Mouse (Mus musculus): ENCODE measurements around the gene Med12l. TPM values are rescaled to one million over a fixed set of nuclear protein-coding genes. Genes with fewer than 3 reads are reported as not detected.

Med12l gene
- total RNA-seq, 4 experiments from 2014 or later = 46.1 to 52.7 (median 49.1) TPM

DNA sequence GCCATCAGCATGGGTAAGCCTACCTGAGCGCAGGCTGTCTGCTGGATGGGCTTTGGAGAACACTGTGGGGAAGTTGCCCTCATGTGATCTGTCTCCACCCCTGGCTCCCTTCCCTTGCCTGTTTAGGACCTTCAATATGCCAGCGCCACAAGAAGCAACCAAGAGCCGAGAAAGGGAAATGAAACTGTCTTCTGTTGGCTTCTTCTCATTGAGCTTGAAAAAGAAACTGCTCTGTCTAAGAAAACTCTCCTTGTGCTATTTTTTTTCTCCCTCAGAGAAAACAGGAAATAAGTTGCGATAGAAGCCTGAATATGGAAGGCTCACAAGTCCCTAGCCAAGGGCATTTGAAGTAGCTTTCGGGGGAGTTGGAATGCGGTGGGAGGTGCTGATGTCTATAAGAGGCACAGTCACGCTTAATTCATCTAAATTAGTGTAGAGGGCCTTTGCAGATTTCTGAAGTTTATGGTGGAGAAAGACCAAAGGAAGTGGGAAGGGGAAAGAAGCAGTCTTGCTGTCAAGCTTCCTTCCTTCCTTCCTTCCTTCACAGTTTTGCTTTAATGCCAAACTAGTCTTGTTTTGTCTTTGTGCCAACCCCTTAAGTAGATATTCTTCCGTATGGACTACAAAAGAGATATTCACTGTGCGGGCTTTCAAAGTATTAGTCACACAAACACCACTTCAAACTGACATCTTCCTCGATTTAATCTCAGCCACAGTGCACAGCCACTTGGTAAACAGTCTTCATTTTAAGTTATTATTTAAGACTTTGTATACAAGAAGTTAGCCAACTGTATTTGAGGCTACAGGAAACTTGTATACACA is 223.3 kb downstream of the Med12l start:
- DNase-seq (ENCODE audit: low spot score in 2 of 2) = no peak

DNA sequence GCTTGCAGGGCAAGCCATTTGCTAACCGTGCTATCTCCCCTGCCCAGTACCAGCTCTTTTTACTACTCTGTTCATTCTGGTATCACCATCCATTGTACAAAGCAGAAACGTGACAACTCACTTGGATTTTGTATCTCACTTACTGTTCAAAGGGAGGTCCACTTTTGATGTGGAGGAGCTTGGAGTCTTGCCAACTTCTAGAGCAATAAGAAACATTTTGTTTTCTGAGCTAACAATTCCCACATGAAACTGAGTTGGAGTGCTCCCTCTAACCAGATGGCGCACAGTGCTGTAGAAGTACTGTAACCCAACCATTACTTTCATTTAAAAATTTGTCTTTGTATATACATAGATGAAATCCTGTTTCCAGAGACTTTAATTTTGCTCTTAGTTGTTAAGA is 225.3 kb downstream of the Med12l start:
- DNase-seq (ENCODE audit: low spot score in 2 of 2) = peak in 1 of 2 experiments; percentile 43

DNA sequence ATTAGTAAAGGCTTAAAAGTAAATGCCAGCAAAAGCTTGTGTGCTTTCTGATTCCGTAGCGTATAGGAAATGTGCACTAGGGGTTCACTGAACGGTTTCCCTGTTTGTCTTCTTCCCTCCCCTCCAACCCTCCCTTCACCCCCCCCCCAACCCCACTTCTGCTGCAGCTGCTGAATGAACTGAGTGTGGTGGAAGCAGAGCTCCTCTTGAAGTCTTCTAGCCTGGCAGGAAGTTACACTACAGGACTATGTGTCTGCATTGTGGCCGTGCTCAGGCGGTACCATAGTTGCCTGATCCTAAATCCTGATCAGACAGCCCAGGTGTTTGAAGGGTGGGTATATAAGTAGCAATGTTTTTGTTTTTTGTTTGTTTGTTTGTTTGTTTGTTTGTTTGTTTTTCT is 229.3 kb downstream of the Med12l start:
- no peak for DNase-seq (ENCODE audit: low spot score in 2 of 2)

DNA sequence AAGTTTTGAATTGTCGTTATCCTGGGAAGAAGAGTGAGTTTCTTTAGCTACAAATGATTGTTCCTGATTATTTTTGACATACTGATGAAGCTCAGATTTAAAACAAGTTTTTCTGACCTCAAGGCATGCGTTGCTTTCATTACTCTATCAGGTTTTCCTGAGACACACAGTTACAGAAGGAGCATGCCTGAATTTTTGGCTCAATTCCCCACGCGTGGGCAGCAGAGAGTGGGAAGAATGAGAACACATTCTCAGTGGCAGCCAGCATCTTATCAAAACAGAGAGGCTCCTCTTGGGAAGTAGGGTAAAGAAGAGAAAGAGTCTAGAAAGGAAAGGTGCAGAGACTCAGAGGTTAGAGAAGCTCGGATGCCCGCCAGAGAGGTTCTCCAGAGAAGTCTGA is 237.8 kb downstream of the Med12l start:
- DNase-seq (ENCODE audit: low spot score in 2 of 2) = peak; percentile 69 to 79

DNA sequence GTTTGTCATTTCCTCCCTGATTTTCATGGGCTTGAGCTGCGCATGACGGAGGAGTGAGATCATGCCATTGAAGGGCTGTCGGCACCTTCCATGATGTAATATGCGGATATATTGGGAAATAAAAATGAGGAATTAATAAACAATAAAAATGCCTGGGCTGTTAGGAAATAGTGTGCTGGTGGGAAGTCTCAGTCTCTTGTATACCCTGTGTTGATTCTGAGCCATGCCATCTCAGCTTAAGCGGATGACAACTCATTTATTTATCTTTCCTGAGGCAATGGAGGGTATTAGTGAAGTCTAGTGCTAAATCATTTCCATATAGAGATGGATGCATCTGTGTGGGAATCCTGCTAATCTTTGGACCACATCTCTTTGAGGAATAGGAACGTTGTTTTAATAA is 242.4 kb downstream of the Med12l start:
- DNase-seq (ENCODE audit: low spot score in 2 of 2) = no peak

DNA sequence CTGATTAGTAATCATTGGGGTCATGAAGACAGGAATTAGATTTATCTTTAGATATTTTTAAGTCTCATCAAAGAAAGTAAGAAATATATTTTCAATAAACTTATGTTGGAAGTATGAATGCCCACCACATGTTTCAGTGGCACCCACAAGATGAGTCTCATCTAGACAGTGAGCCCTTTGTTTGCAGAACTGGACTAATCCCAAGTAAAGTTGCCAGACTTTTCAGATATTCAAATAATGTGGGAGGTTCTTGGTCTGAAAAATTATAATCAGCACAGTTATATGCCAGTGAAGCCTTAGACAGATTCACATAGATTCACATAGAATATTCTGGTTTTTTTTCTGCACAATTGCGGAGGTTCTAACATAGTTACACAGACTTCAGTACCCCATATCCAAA is 244.8 kb downstream of the Med12l start:
- DNase-seq (ENCODE audit: low spot score in 2 of 2) = no peak

GRCm38 (mm10) chr3:59257740-59258664 is 252.4 kb downstream of the Med12l start:
- no peak for DNase-seq (ENCODE audit: low spot score in 2 of 2)

GRCm38 (mm10) chr3:59260745-59261144 is 255.1 kb downstream of the Med12l start:
- DNase-seq (ENCODE audit: low spot score in 2 of 2) = no peak

DNA sequence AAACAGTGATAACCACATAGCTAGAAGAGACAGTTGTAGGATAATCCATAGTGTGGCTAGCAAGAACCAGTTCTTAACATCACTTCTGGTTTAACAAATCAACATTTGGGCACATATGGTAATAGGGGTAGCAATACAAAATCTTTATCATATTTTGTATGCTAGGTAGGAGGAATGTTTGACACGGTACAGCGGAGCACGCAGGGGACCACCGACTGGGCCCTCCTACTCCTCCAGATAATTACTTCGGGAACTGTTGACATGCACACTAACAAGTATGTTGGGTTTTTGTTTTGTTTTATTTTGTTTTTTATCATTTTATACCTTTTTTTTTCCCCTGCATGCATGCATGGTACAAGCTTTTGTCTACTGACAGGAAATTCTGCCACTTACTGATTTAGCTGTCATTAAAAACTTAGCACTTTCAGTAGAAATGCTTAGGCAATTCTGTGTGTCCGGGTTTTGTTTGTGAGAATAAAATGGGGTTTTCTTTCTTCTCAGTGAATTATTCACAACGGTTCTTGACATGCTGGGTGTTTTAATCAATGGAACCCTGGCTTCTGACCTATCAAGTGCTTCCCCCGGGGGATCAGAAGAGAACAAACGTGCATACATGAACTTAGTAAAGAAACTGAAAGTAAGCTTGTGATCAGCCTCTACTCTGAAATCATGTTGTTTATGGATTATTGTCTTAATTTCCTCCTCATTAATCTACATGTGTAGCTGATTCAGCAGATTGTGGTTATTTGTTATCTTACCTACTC is 256.3 kb downstream of the Med12l start:
- no peak for DNase-seq (ENCODE audit: low spot score in 2 of 2)

DNA sequence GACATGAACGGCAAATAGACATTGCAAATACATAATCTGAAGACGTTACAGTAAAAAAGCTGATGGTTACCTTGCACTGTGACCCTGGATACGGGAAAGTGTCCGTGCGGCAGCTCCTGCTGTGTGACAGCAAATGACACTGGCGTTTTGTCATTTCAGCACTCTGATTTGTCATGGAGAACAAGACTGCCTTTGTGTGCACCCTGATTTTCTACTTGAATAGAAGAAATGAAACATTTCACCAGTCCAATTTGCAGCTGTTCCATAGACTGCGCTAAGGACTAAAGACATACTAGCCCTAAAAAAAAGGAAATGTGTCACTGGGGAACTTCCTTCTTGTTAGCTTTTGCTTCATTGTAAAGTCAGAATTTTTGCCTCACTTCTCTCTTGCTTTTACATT is 257.1 kb downstream of the Med12l start, which contains the start of gene P2ry12:
P2ry12 (minus strand) TSS at position 168 of the 400 bp plus-strand sequence.
- no peak for DNase-seq (ENCODE audit: low spot score in 2 of 2)

- no peak for DNase-seq (ENCODE audit: low spot score in 2 of 2)
Measured at GRCm38 (mm10) chr3:59263417-59263816, 257.8 kb downstream of the Med12l start.

GRCm38 (mm10) chr3:59263988-59264387 is 258.4 kb downstream of the Med12l start:
- DNase-seq (ENCODE audit: low spot score in 2 of 2) = no peak

- no peak for DNase-seq (ENCODE audit: low spot score in 2 of 2)
Measured at GRCm38 (mm10) chr3:59270811-59271210, 265.2 kb downstream of the Med12l start.

- no peak for DNase-seq (ENCODE audit: low spot score in 2 of 2)
Measured at GRCm38 (mm10) chr3:59277502-59278253, 272.1 kb downstream of the Med12l start.

- no peak for DNase-seq (ENCODE audit: low spot score in 2 of 2)
Measured at GRCm38 (mm10) chr3:59278254-59278533, 272.6 kb downstream of the Med12l start.

GRCm38 (mm10) chr3:59278620-59279019 is 273.0 kb downstream of the Med12l start:
- no peak for DNase-seq (ENCODE audit: low spot score in 2 of 2)

DNA sequence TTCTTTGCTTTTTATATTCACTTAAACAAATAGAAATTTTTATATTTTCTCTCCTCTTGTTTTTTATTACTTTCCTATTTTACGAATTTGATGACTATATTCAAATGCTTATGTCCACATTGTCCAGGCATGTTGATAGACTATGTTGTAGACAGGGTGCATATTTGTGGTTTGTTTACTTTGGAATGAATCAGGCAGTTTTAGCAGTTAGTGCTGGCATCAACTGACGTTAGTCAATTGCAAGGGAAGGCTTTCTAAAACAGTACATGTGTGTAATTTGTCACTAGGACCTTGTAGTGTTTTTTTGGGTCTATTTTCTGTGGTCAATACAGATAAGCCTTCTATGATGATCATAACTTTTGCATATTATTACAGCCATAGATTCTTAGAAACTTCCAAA is 284.9 kb downstream of the Med12l start:
- no peak for DNase-seq (ENCODE audit: low spot score in 2 of 2)

GRCm38 (mm10) chr3:59293437-59294199 is 288.0 kb downstream of the Med12l start:
- no peak for DNase-seq (ENCODE audit: low spot score in 2 of 2)

- no peak for DNase-seq (ENCODE audit: low spot score in 2 of 2)
Measured at GRCm38 (mm10) chr3:59295699-59296562, 290.3 kb downstream of the Med12l start.

Measured in left cerebral cortex, adult 8-10 months (tissue).